ENCODE assay signal across 11 mouse cellular contexts in the genomic region with DNA sequence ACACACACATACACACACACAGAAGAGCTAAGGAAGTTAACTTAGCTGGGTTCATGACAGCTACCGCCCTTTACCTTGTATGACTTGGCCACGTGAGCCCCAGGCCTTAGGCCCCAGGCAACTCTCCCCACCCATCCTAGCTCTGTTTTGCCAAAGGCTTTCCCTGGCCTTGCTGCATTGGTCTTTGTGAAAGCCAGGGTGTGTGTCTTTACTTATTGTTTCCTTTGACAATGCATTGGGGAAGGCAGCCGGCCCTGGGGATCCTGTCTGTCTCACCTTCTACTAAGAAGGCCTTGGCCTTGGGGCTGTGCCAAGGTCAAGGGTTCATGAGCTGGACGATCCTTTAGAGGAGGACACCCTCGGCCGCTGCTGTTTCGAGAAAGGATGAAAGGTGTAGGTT. TPM values are rescaled to one million over a fixed set of nuclear protein-coding genes. Genes with fewer than 3 reads are reported as not detected.
DNase-seq lines count a peak whose midpoint lies in the region; ATAC-seq and TF ChIP-seq lines count a peak whose summit lies in the region.
"Had no signal": no experiment of that assay in that cellular context is flagged by ENCODE, and none has a peak within 500 bp of the region (broad histone marks: within the 10 kb centered on the region; RNA-seq: fewer than 3 reads in every experiment).

No protein-coding gene starts in this region.

- TF ChIP-seq CTCF in kidney, adult 2 months (conservative IDR thresholded peaks at IDR 0.05; ENCODE audit: insufficient read depth, insufficient read length, low read depth, low read length), result no peak
- TF ChIP-seq CTCF in thymus, adult 2 months (IDR thresholded peaks at IDR 0.05; ENCODE audit: borderline replicate concordance, control insufficient read depth, extremely low read depth, insufficient read depth, low read length, poor library complexity), result no peak

- 47% methylated on average over 7 of the region's 7 CpGs for WGBS in forebrain, embryonic 10.5 days
- WGBS in forebrain, embryonic 16.5 days, result 53% methylated on average over 7 of the region's 7 CpGs
- WGBS in kidney, adult 2 months, result 36% methylated on average over 7 of the region's 7 CpGs
- 38% methylated on average over 7 of the region's 7 CpGs for WGBS in midbrain, embryonic 12.5 days
- 93% methylated on average over 7 of the region's 7 CpGs for WGBS in thymus, adult 2 months

- TF ChIP-seq POLR2A in kidney, adult 2 months (IDR thresholded peaks at IDR 0.05; ENCODE audit: low read depth, low read length), result no peak
- TF ChIP-seq POLR2A in thymus, adult 2 months (IDR thresholded peaks at IDR 0.05; ENCODE audit: control insufficient read depth, extremely low read depth, insufficient read depth, low read length, poor library complexity), result no peak

- peaks cover 11% of the 10 kb centered on the region for H3K36me3 ChIP-seq in forebrain, embryonic 10.5 days (replicated peaks)
- H3K36me3 ChIP-seq in forebrain, embryonic 16.5 days (ENCODE audit: control insufficient read depth, insufficient read depth), result no peaks in the 10 kb centered on the region
- H3K36me3 ChIP-seq in kidney, adult 2 months (ENCODE audit: control insufficient read depth, insufficient read depth, low read length), result no peaks in the 10 kb centered on the region
- no peaks in the 10 kb centered on the region for H3K36me3 ChIP-seq in midbrain, embryonic 12.5 days
- no peaks in the 10 kb centered on the region for H3K36me3 ChIP-seq in thymus, adult 2 months (ENCODE audit: control insufficient read depth, insufficient read depth, low read length)

- H3K9me3 ChIP-seq in forebrain, embryonic 10.5 days, result no peaks in the 10 kb centered on the region
- no peaks in the 10 kb centered on the region for H3K9me3 ChIP-seq in forebrain, embryonic 16.5 days (ENCODE audit: control insufficient read depth, low read length)
- H3K9me3 ChIP-seq in midbrain, embryonic 12.5 days, result no peaks in the 10 kb centered on the region

- H3K4me3 ChIP-seq in forebrain, embryonic 10.5 days, result no peak overlapping the region
- no peak overlapping the region for H3K4me3 ChIP-seq in forebrain, embryonic 16.5 days (replicated peaks; ENCODE audit: low read length)
- H3K4me3 ChIP-seq in kidney, adult 2 months (ENCODE audit: insufficient read depth, low read depth, low read length), result no peak overlapping the region
- H3K4me3 ChIP-seq in midbrain, embryonic 12.5 days, result no peak overlapping the region
- H3K4me3 ChIP-seq in thymus, adult 2 months (ENCODE audit: control insufficient read depth, insufficient read depth, low read length), result no peak overlapping the region
- H3K4me3 ChIP-seq: left cerebral cortex, adult 2 months; myocyte had no signal

- H3K27me3 ChIP-seq in forebrain, embryonic 10.5 days (ENCODE audit: poor library complexity, severe bottlenecking), result no peaks in the 10 kb centered on the region
- H3K27me3 ChIP-seq in forebrain, embryonic 16.5 days (replicated peaks; ENCODE audit: control insufficient read depth, insufficient read depth, low read length), result no peaks in the 10 kb centered on the region
- H3K27me3 ChIP-seq in kidney, adult 2 months (replicated peaks; ENCODE audit: control insufficient read depth, insufficient read depth, low read length), result no peaks in the 10 kb centered on the region
- H3K27me3 ChIP-seq in midbrain, embryonic 12.5 days, result no peaks in the 10 kb centered on the region
- H3K27me3 ChIP-seq in thymus, adult 2 months (ENCODE audit: control insufficient read depth, insufficient read depth, low read length), result no peaks in the 10 kb centered on the region

- ATAC-seq in forebrain, embryonic 16.5 days, result no peak
- no peak for ATAC-seq in midbrain, embryonic 12.5 days (ENCODE audit: low FRiP score, low read depth)
- no peak for ATAC-seq in megakaryocyte, adult 5-6 weeks (ENCODE audit: poor library complexity, severe bottlenecking)
- no peak for ATAC-seq in inflammation-experienced regulatory T-cells, adult 6 months

- H3K9ac ChIP-seq in forebrain, embryonic 16.5 days (replicated peaks; ENCODE audit: low read depth, low read length), result no peak overlapping the region
- no peak overlapping the region for H3K9ac ChIP-seq in midbrain, embryonic 12.5 days (replicated peaks)

- H3K27ac ChIP-seq in forebrain, embryonic 10.5 days, result peak overlapping the region; percentile 90
- H3K27ac ChIP-seq in forebrain, embryonic 16.5 days (ENCODE audit: low read length), result no peak overlapping the region
- no peak overlapping the region for H3K27ac ChIP-seq in kidney, adult 2 months (ENCODE audit: insufficient read depth, low read depth, low read length)
- peak overlapping the region; percentile 97; the same call in 1 of the 2 replicates for H3K27ac ChIP-seq in midbrain, embryonic 12.5 days (replicated peaks)
- H3K27ac ChIP-seq in thymus, adult 2 months (ENCODE audit: control insufficient read depth, insufficient read depth, low read length), result no peak overlapping the region; the same call in 1 of the 2 replicates
- H3K27ac ChIP-seq: left cerebral cortex, adult 2 months had no signal

- DNase-seq in forebrain, embryonic 10.5 days (ENCODE audit: extremely low spot score, low spot score), result no peak
- DNase-seq in heart, adult 9 months (ENCODE audit: low spot score in 2 of 2), result peak; percentile 71 to 86
- DNase-seq in kidney, adult 2 months, result peak; percentile 82
- DNase-seq in thymus, adult 2 months, result no peak
- DNase-seq: adrenal gland, postnatal 14 days had no signal

- peaks cover 79% of the 10 kb centered on the region for H3K4me1 ChIP-seq in forebrain, embryonic 10.5 days
- peaks cover 42% of the 10 kb centered on the region for H3K4me1 ChIP-seq in forebrain, embryonic 16.5 days (replicated peaks; ENCODE audit: control insufficient read depth, insufficient read depth, low read length)
- peaks cover 31% of the 10 kb centered on the region for H3K4me1 ChIP-seq in kidney, adult 2 months (ENCODE audit: control insufficient read depth, insufficient read depth, low read length)
- peaks cover 80% of the 10 kb centered on the region for H3K4me1 ChIP-seq in midbrain, embryonic 12.5 days
- peaks cover 38% of the 10 kb centered on the region for H3K4me1 ChIP-seq in thymus, adult 2 months (replicated peaks; ENCODE audit: control insufficient read depth, insufficient read depth, low read length)

- H3K4me2 ChIP-seq in forebrain, embryonic 16.5 days (ENCODE audit: low read length), result no peak overlapping the region
- no peak overlapping the region for H3K4me2 ChIP-seq in midbrain, embryonic 12.5 days (replicated peaks)

RNA-seq across cellular contexts. Expression of a gene that starts 38.3 kb away (rescaled TPM):
- polyA plus RNA-seq in forebrain, embryonic 10.5 days (2016; fragmentation: Nextera tagmentation; extraction: Ambion mirVana), result 24.7 and 27.4 TPM in 2 replicates
- 85.1 and 92.2 TPM in 2 replicates for polyA plus RNA-seq in forebrain, embryonic 16.5 days (2015; fragmentation: Nextera tagmentation; extraction: Ambion mirVana)
- 65.1 and 65.2 TPM in 2 replicates for polyA plus RNA-seq in kidney, adult 2 months (2012; rRNA removed)
- polyA plus RNA-seq in midbrain, embryonic 12.5 days (2016; fragmentation: Nextera tagmentation; extraction: Ambion mirVana), result 38.0 and 42.2 TPM in 2 replicates
- 23.2 and 25.0 TPM in 2 replicates for total RNA-seq in megakaryocyte, adult 5-6 weeks (2015)
- 20.0 and 22.0 TPM in 2 replicates for total RNA-seq in megakaryocyte, adult 5-6 weeks (2017)
- polyA plus RNA-seq in thymus, adult 2 months (2012; rRNA removed), result 96.5 and 103 TPM in 2 replicates
- polyA plus RNA-seq in inflammation-experienced regulatory T-cells, adult 6 months (2017; shearing (Covaris generic)), result 10 to 100 TPM in 2 of 3 experiments, 1 to 10 TPM in 1; 7.5 to 12.9 (median 11.8) TPM

RNA-seq across cellular contexts. Expression of a gene that starts 58.6 kb away (rescaled TPM):
- 156 and 164 TPM in 2 replicates for polyA plus RNA-seq in forebrain, embryonic 10.5 days (2016; fragmentation: Nextera tagmentation; extraction: Ambion mirVana)
- 115 and 169 TPM in 2 replicates for polyA plus RNA-seq in forebrain, embryonic 16.5 days (2015; fragmentation: Nextera tagmentation; extraction: Ambion mirVana)
- polyA plus RNA-seq in kidney, adult 2 months (2012; rRNA removed), result 1.9 and 4.8 TPM in 2 replicates
- polyA plus RNA-seq in midbrain, embryonic 12.5 days (2016; fragmentation: Nextera tagmentation; extraction: Ambion mirVana), result 193 and 218 TPM in 2 replicates
- total RNA-seq in megakaryocyte, adult 5-6 weeks (2015), result 0.20 TPM in 1 of 2 replicates, not detected in the other
- total RNA-seq in megakaryocyte, adult 5-6 weeks (2017), result 0.12 and 1.0 TPM in 2 replicates
- 1.4 and 2.9 TPM in 2 replicates for polyA plus RNA-seq in thymus, adult 2 months (2012; rRNA removed)
- 1 to 10 TPM in 2 of 3 experiments, not detected in 1; 1.6 to 3.8 TPM for polyA plus RNA-seq in inflammation-experienced regulatory T-cells, adult 6 months (2017; shearing (Covaris generic))

Comparison
In these comparisons a context has a peak if more than half of its experiments do, and no peak if none do; other contexts are left out.
1. H3K27ac ChIP-seq: peak in forebrain, embryonic 10.5 days (single experiment) and midbrain, embryonic 12.5 days (single experiment); none in forebrain, embryonic 16.5 days (single experiment), kidney, adult 2 months (single experiment) and thymus, adult 2 months (single experiment).
2. DNase-seq: peak in heart, adult 9 months (2 of 2) and kidney, adult 2 months (single experiment); none in forebrain, embryonic 10.5 days (single experiment) and thymus, adult 2 months (single experiment).
3. RNA of a gene that starts 58.6 kb away (polyA plus RNA-seq): 193 to 218 TPM in midbrain, embryonic 12.5 days, 156 to 164 TPM in forebrain, embryonic 10.5 days and 115 to 169 TPM in forebrain, embryonic 16.5 days; 1.4 to 2.9 TPM in thymus, adult 2 months, 1.9 to 4.8 TPM in kidney, adult 2 months and 1.6 to 3.8 TPM in inflammation-experienced regulatory T-cells, adult 6 months; every median in the first group is over 10 times any median in the second.